Comparison of ENCODE assay signal across 12 mouse cellular contexts in genomic region chr7:70336571-70337240, GRCm38 (mm10). TPM values are rescaled to one million over a fixed set of nuclear protein-coding genes. Genes with fewer than 3 reads are reported as not detected.
DNase-seq lines count a peak whose midpoint lies in the region; ATAC-seq and TF ChIP-seq lines count a peak whose summit lies in the region.
"Had no signal": no experiment of that assay in that cellular context is flagged by ENCODE, and none has a peak within 500 bp of the region (broad histone marks: within the 10 kb centered on the region; RNA-seq: fewer than 3 reads in every experiment).

No protein-coding gene starts in this region.

- H3K9me3 ChIP-seq in heart, embryonic 13.5 days = no peaks in the 10 kb centered on the region
- H3K9me3 ChIP-seq in hindbrain, embryonic 12.5 days (replicated peaks) = no peaks in the 10 kb centered on the region
- no peaks in the 10 kb centered on the region for H3K9me3 ChIP-seq in midbrain, postnatal 0 days (ENCODE audit: low read length)
- H3K9me3 ChIP-seq: lung, embryonic 15.5 days had no signal

- peaks cover 26% of the 10 kb centered on the region for H3K4me1 ChIP-seq in heart, embryonic 13.5 days
- peaks cover 38% of the 10 kb centered on the region for H3K4me1 ChIP-seq in hindbrain, embryonic 12.5 days
- no peaks in the 10 kb centered on the region for H3K4me1 ChIP-seq in midbrain, postnatal 0 days (ENCODE audit: insufficient read depth, low read length)

- H3K27ac ChIP-seq in heart, embryonic 13.5 days (replicated peaks) = no peak overlapping the region
- H3K27ac ChIP-seq in hindbrain, embryonic 12.5 days = no peak overlapping the region
- H3K27ac ChIP-seq in midbrain, postnatal 0 days (ENCODE audit: low read depth, low read length) = no peak overlapping the region
- H3K27ac ChIP-seq: left cerebral cortex, adult 2 months; lung, embryonic 15.5 days had no signal

- no peaks in the 10 kb centered on the region for H3K36me3 ChIP-seq in heart, embryonic 13.5 days
- H3K36me3 ChIP-seq in hindbrain, embryonic 12.5 days = no peaks in the 10 kb centered on the region
- no peaks in the 10 kb centered on the region for H3K36me3 ChIP-seq in midbrain, postnatal 0 days (ENCODE audit: insufficient read depth, low read length)
- H3K36me3 ChIP-seq: lung, embryonic 15.5 days had no signal

- H3K9ac ChIP-seq in heart, embryonic 13.5 days = no peak overlapping the region
- peak overlapping the region; percentile 60; the same call in 1 of the 2 replicates for H3K9ac ChIP-seq in hindbrain, embryonic 12.5 days
- no peak overlapping the region for H3K9ac ChIP-seq in midbrain, postnatal 0 days (replicated peaks; ENCODE audit: low read length, poor library complexity, severe bottlenecking)

- no peak for DNase-seq in heart, postnatal 4 days
- peak; percentile 42 for DNase-seq in embryo, embryonic 10 days (ENCODE audit: low spot score)
- peak; percentile 56 for DNase-seq in midbrain, postnatal 0 days (ENCODE audit: low spot score)
- no peak for DNase-seq in urinary bladder, adult 18-20 months (ENCODE audit: low spot score in 2 of 2)
- DNase-seq in left cerebral cortex, adult 8-10 months (ENCODE audit: low spot score in 2 of 2) = no peak
- no peak for DNase-seq in yolk sac, embryonic 10.5 days (ENCODE audit: low spot score)
- DNase-seq: adrenal gland, postnatal 36 days; heart, postnatal 36 days had no signal

- H3K4me2 ChIP-seq in heart, embryonic 13.5 days = peak overlapping the region; percentile 60; the same call in 1 of the 2 replicates
- H3K4me2 ChIP-seq in hindbrain, embryonic 12.5 days (replicated peaks) = peak overlapping the region; percentile 77
- no peak overlapping the region for H3K4me2 ChIP-seq in midbrain, postnatal 0 days (ENCODE audit: low read depth, low read length, poor library complexity, severe bottlenecking)

- peak; percentile 56 for TF ChIP-seq CTCF in midbrain, postnatal 0 days (IDR thresholded peaks at IDR 0.05)

- 26% methylated on average over 13 of the region's 13 CpGs for whole genome bisulfite sequencing in heart, embryonic 13.5 days
- 7% methylated on average over 13 of the region's 13 CpGs for WGBS in hindbrain, embryonic 12.5 days
- WGBS in midbrain, postnatal 0 days = 16% methylated on average over 13 of the region's 13 CpGs

- no peak overlapping the region for H3K4me3 ChIP-seq in heart, embryonic 13.5 days
- peak overlapping the region; percentile 29 for H3K4me3 ChIP-seq in hindbrain, embryonic 12.5 days
- no peak overlapping the region for H3K4me3 ChIP-seq in midbrain, postnatal 0 days (ENCODE audit: low read depth, low read length)
- H3K4me3 ChIP-seq: left cerebral cortex, adult 2 months had no signal

- no peak for ATAC-seq in heart, embryonic 13.5 days (ENCODE audit: extremely low read depth, insufficient number of reproducible peaks, low FRiP score, low TSS enrichment)
- ATAC-seq in hindbrain, embryonic 12.5 days (ENCODE audit: low FRiP score) = 0 out of 2 replicates have a peak, but pooled peaks have one; percentile 20
- no peak for ATAC-seq in midbrain, postnatal 0 days (ENCODE audit: low FRiP score)

- H3K27me3 ChIP-seq in heart, embryonic 13.5 days (replicated peaks) = peaks cover 99% of the 10 kb centered on the region
- peaks cover 86% of the 10 kb centered on the region for H3K27me3 ChIP-seq in hindbrain, embryonic 12.5 days
- peaks cover 74% of the 10 kb centered on the region for H3K27me3 ChIP-seq in midbrain, postnatal 0 days (ENCODE audit: insufficient read depth, low read length)

RNA-seq across cellular contexts. Expression of gene Nr2f2, which starts 29.8 kb away (rescaled TPM):
- 24.5 and 27.3 TPM in 2 replicates for polyA plus RNA-seq in heart, embryonic 13.5 days (2015; fragmentation: Nextera tagmentation; extraction: Ambion mirVana)
- total RNA-seq in heart, postnatal 4 days (2021) = 10 to 100 TPM; 34.3 to 35.0 TPM
- polyA plus RNA-seq in hindbrain, embryonic 12.5 days (2016; fragmentation: Nextera tagmentation; extraction: Ambion mirVana) = 133 and 146 TPM in 2 replicates
- total RNA-seq in midbrain, postnatal 0 days (2014; rRNA removed) = 38.9 and 43.2 TPM in 2 replicates
- 65.4 and 81.6 TPM in 2 replicates for polyA plus RNA-seq in midbrain, postnatal 0 days (2015; fragmentation: Nextera tagmentation; extraction: Ambion mirVana)
- 10 to 100 TPM; 20.1 to 32.6 (median 27.2) TPM for total RNA-seq in left cerebral cortex, adult 8-10 months (2022)

Comparison
In these comparisons a context has a peak if more than half of its experiments do, and no peak if none do; other contexts are left out.
1. DNase-seq: peak in embryo, embryonic 10 days (single experiment) and midbrain, postnatal 0 days (single experiment); none in heart, postnatal 4 days (single experiment), urinary bladder, adult 18-20 months (0 of 2), left cerebral cortex, adult 8-10 months (0 of 2) and yolk sac, embryonic 10.5 days (single experiment).